Mouse (Mus musculus): ENCODE results near the gene Slc51b. TPM values are rescaled to one million over a fixed set of nuclear protein-coding genes. Genes with fewer than 3 reads are reported as not detected.

Slc51b gene
- polyA plus RNA-seq, 1 experiment from 2014 or later: not detected

GRCm38 (mm10) chr9:65407861-65408260 lies 14.9 kb downstream of the Slc51b start:
- Histone ChIP-seq H3K4me2 (replicated peaks; ENCODE audit: low read depth) (no peak overlapping the region), H3K36me3 (ENCODE audit: control insufficient read depth, insufficient read depth, low read length) (no peaks in the 10 kb centered on the region), H3K4me1 (replicated peaks; ENCODE audit: control insufficient read depth, insufficient read depth) (0 out of 2 replicates have a peak, but pooled peaks cover 4% of the 10 kb centered on the region), H3K9me3 (ENCODE audit: control insufficient read depth, low read length) (no peaks in the 10 kb centered on the region), H3K27me3 (ENCODE audit: control insufficient read depth, insufficient read depth, low read length) (no peaks in the 10 kb centered on the region), H3K4me3 (ENCODE audit: low read depth, low read length) (no peak overlapping the region), H3K9ac (ENCODE audit: low read length) (no peak overlapping the region), H3K27ac (replicated peaks) (no peak overlapping the region)
- 59% methylated on average over 3 of the region's 3 CpGs for WGBS
- ATAC-seq (ENCODE audit: low FRiP score, low TSS enrichment) (no peak), DNase-seq (ENCODE audit: low spot score) (no peak)
- TF ChIP-seq CTCF (IDR thresholded peaks at IDR 0.05; ENCODE audit: low read depth): no peak
- no peak for TF ChIP-seq EP300 (optimal IDR thresholded peaks at IDR 0.05)

- Histone ChIP-seq H3K4me2 (replicated peaks; ENCODE audit: low read depth) (no peak overlapping the region), H3K9ac (ENCODE audit: low read length) (no peak overlapping the region), H3K4me3 (ENCODE audit: low read depth, low read length) (no peak overlapping the region), H3K27me3 (ENCODE audit: control insufficient read depth, insufficient read depth, low read length) (no peaks in the 10 kb centered on the region), H3K27ac (replicated peaks) (no peak overlapping the region), H3K36me3 (ENCODE audit: control insufficient read depth, insufficient read depth, low read length) (no peaks in the 10 kb centered on the region), H3K9me3 (ENCODE audit: control insufficient read depth, low read length) (no peaks in the 10 kb centered on the region), H3K4me1 (replicated peaks; ENCODE audit: control insufficient read depth, insufficient read depth) (0 out of 2 replicates have a peak, but pooled peaks cover 4% of the 10 kb centered on the region)
- TF ChIP-seq EP300 (optimal IDR thresholded peaks at IDR 0.05) (no peak), CTCF (IDR thresholded peaks at IDR 0.05; ENCODE audit: low read depth) (no peak)
- WGBS: 81% methylated on average over 5 of the region's 5 CpGs
- ATAC-seq (ENCODE audit: low FRiP score, low TSS enrichment): no peak
- no peak for DNase-seq (ENCODE audit: low spot score)
These were observed 15.4 kb downstream of the Slc51b start for GRCm38 (mm10) chr9:65407327-65407726.

- no peaks in the 10 kb centered on the region for H3K27me3 ChIP-seq (ENCODE audit: control insufficient read depth, insufficient read depth, low read length)
- H3K4me2 ChIP-seq (replicated peaks; ENCODE audit: low read depth): no peak overlapping the region
- TF ChIP-seq CTCF (IDR thresholded peaks at IDR 0.05; ENCODE audit: low read depth) (no peak), EP300 (optimal IDR thresholded peaks at IDR 0.05) (no peak)
- 65% methylated on average over 2 of the region's 2 CpGs for WGBS
- H3K36me3 ChIP-seq (ENCODE audit: control insufficient read depth, insufficient read depth, low read length): no peaks in the 10 kb centered on the region
- no peak overlapping the region for H3K27ac ChIP-seq (replicated peaks)
- 0 out of 2 replicates have a peak, but pooled peaks cover 4% of the 10 kb centered on the region for H3K4me1 ChIP-seq (replicated peaks; ENCODE audit: control insufficient read depth, insufficient read depth)
- DNase-seq (ENCODE audit: low spot score) (no peak), ATAC-seq (ENCODE audit: low FRiP score, low TSS enrichment) (no peak)
- no peak overlapping the region for H3K4me3 ChIP-seq (ENCODE audit: low read depth, low read length)
- no peak overlapping the region for H3K9ac ChIP-seq (ENCODE audit: low read length)
- no peaks in the 10 kb centered on the region for H3K9me3 ChIP-seq (ENCODE audit: control insufficient read depth, low read length)
These were observed 17.6 kb downstream of the Slc51b start for GRCm38 (mm10) chr9:65405184-65405449.

GRCm38 (mm10) chr9:65404331-65405183 lies 18.2 kb downstream of the Slc51b start:
- H3K9me3 ChIP-seq (ENCODE audit: control insufficient read depth, low read length): no peaks in the 10 kb centered on the region
- 55% methylated on average over 15 of the region's 15 CpGs for WGBS
- TF ChIP-seq CTCF (IDR thresholded peaks at IDR 0.05; ENCODE audit: low read depth) (no peak), EP300 (optimal IDR thresholded peaks at IDR 0.05) (no peak)
- no peak overlapping the region for H3K4me2 ChIP-seq (replicated peaks; ENCODE audit: low read depth)
- no peak overlapping the region for H3K4me3 ChIP-seq (ENCODE audit: low read depth, low read length)
- peak; percentile 41 for DNase-seq (ENCODE audit: low spot score)
- H3K27me3 ChIP-seq (ENCODE audit: control insufficient read depth, insufficient read depth, low read length): no peaks in the 10 kb centered on the region
- H3K27ac ChIP-seq (replicated peaks): no peak overlapping the region
- H3K4me1 ChIP-seq (replicated peaks; ENCODE audit: control insufficient read depth, insufficient read depth): 0 out of 2 replicates have a peak, but pooled peaks cover 4% of the 10 kb centered on the region
- H3K36me3 ChIP-seq (ENCODE audit: control insufficient read depth, insufficient read depth, low read length): no peaks in the 10 kb centered on the region
- no peak overlapping the region for H3K9ac ChIP-seq (ENCODE audit: low read length)
- no peak for ATAC-seq (ENCODE audit: low FRiP score, low TSS enrichment)

- TF ChIP-seq CTCF (IDR thresholded peaks at IDR 0.05; ENCODE audit: low read depth) (no peak), EP300 (optimal IDR thresholded peaks at IDR 0.05) (no peak)
- Histone ChIP-seq H3K4me2 (replicated peaks; ENCODE audit: low read depth) (no peak overlapping the region), H3K27ac (replicated peaks) (no peak overlapping the region), H3K4me3 (ENCODE audit: low read depth, low read length) (no peak overlapping the region), H3K36me3 (ENCODE audit: control insufficient read depth, insufficient read depth, low read length) (no peaks in the 10 kb centered on the region), H3K27me3 (ENCODE audit: control insufficient read depth, insufficient read depth, low read length) (no peaks in the 10 kb centered on the region), H3K4me1 (replicated peaks; ENCODE audit: control insufficient read depth, insufficient read depth) (0 out of 2 replicates have a peak, but pooled peaks cover 4% of the 10 kb centered on the region), H3K9me3 (ENCODE audit: control insufficient read depth, low read length) (no peaks in the 10 kb centered on the region), H3K9ac (ENCODE audit: low read length) (no peak overlapping the region)
- DNase-seq (ENCODE audit: low spot score) (no peak), ATAC-seq (ENCODE audit: low FRiP score, low TSS enrichment) (no peak)
- 78% methylated on average over 6 of the region's 6 CpGs for WGBS
These were observed 22.8 kb downstream of the Slc51b start for GRCm38 (mm10) chr9:65399934-65400333.

- under 1% methylated on average over 24 of the region's 24 CpGs for WGBS
- no peaks in the 10 kb centered on the region for H3K36me3 ChIP-seq (ENCODE audit: control insufficient read depth, insufficient read depth, low read length)
- DNase-seq (ENCODE audit: low spot score) (peak; percentile 64), ATAC-seq (ENCODE audit: low FRiP score, low TSS enrichment) (peak; percentile 49; the same call in 1 of the 2 replicates)
- H3K4me2 ChIP-seq (replicated peaks; ENCODE audit: low read depth): peak within 1 kb of the TSS; percentile 76
- H3K9me3 ChIP-seq (ENCODE audit: control insufficient read depth, low read length): no peaks in the 10 kb centered on the region
- H3K4me3 ChIP-seq (ENCODE audit: low read depth, low read length): peak within 1 kb of the TSS; percentile 40
- H3K27me3 ChIP-seq (ENCODE audit: control insufficient read depth, insufficient read depth, low read length): no peaks in the 10 kb centered on the region
- TF ChIP-seq CTCF (IDR thresholded peaks at IDR 0.05; ENCODE audit: low read depth): no peak
- no peak for TF ChIP-seq EP300 (optimal IDR thresholded peaks at IDR 0.05)
- H3K4me1 ChIP-seq (replicated peaks; ENCODE audit: control insufficient read depth, insufficient read depth): no peaks in the 10 kb centered on the region
- no peak within 1 kb of the TSS for H3K27ac ChIP-seq (replicated peaks)
- H3K9ac ChIP-seq (ENCODE audit: low read length): peak within 1 kb of the TSS; percentile 38; the same call in 1 of the 2 replicates
These were observed 24.5 kb downstream of the Slc51b start, which contains the start of gene Rasl12 for GRCm38 (mm10) chr9:65398279-65398678. Rasl12 (plus strand) TSS chr9:65398506.

All from stomach, postnatal 0 days (tissue).